Mouse (Mus musculus): ENCODE measurements around the gene Dnah14.

Dnah14 gene

GRCm38 (mm10) chr1:181853081-181853736, 276.9 kb downstream of the Dnah14 start:
- DNase-seq (ENCODE audit: low spot score) = no peak

DNA sequence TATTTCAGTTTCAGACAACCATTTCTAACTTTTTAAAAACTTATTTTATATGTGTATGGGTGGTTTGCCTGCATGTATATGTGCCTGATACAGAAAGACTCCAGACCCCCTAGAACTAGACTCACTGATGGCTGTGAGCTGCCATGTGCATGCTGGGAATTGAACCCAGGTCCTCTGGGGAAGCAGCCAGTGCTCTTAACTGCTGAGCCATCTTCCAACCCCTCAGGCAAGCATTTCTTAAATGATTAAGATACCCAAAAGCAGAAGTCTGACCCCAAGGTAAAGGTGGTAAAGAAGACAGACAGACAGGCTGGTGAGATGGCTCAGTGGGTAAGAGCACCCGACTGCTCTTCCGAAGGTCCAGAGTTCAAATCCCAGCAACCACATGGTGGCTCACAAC, 278.5 kb downstream of the Dnah14 start:
- DNase-seq (ENCODE audit: low spot score) = no peak

DNA sequence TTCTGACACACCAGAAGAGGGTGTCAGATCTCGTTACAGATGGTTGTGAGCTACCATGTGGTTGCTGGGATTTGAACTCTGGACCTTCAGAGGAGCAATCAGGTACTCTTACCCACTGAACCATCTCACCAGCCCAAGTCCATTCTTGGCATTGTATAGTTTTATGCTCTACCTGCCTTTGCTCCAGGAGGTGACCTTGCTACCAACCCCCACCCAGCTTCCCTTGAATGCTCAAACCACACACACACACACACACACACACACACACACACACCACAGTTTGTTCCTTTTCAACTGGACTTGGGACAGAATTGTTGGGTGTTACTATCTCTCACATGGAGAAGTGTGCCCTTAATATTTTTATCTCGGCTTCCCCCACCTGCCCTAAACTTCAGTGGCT, 280.0 kb downstream of the Dnah14 start:
- DNase-seq (ENCODE audit: low spot score) = no peak

GRCm38 (mm10) chr1:181860659-181861058, 284.3 kb downstream of the Dnah14 start:
- no peak for DNase-seq (ENCODE audit: low spot score)

- no peak for DNase-seq (ENCODE audit: low spot score)
These were observed 285.0 kb downstream of the Dnah14 start for GRCm38 (mm10) chr1:181861181-181861902.

DNA sequence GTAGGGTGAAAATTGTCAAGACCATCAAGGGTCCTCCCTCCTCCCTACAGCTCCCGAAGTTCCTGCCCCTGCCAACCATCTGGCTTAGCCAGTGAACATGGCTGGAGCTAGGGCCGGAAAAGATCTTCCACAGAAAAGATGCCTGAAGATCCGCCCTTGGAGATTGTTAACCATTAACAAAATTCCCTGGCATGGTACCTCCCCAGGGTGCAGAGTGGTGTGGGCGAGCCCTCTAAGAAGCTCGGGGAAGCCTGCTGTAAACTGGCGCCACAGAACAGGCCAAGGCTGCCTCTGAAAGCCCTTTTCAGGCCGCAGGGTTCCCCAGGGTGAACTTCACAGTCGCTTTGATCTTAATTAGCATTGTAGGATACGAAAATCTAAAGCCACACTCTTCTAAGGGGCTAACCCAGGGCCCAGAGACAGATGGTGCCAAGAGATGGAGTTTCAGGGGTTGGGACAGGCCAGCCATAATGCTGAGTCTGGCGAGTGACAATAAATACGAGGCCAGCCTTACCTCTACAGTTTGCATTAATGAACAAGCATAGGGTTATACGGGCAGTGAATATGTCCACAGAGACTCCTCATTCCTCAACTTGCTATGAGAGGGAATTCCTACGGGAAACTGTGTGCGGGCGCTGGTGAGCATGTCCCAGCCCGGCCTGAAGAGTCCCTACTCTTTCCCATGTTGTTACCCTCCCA, 286.5 kb downstream of the Dnah14 start:
- DNase-seq (ENCODE audit: low spot score) = no peak

DNA sequence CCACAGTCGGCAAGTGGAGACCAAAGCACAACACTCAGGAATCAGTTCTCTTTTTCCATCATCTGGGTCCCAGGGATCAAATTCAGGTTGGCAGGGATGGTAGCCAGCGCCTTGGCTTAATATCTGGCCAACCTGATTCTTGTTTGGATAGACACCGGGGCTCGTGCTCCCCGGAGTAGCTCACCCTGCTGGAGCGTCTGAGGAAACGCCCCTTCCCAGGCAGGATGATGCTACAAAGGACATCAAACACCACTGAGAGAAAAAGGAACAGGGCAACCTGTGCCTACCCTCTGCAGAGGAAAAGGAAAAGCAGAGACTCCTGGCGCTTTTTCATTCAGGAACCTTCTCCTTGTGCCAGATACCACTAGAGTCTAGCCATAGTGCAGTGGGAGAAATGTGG, 287.1 kb downstream of the Dnah14 start:
- no peak for DNase-seq (ENCODE audit: low spot score)

Data from testis, postnatal 10 days (tissue).